Mouse (Mus musculus) kidney, postnatal 36 days (tissue): ENCODE data around the gene Rab19.
"Not testable (repeated sequence)": the region's sequence is repeated elsewhere in the genome, so short reads cannot be mapped to it uniquely, and the experiment has no call there.

Experiments used
- DNase-seq, 2 experiments: peaks; one replicate each; pipeline ENCODE4 v3.0.0; 2021 to 2022; ENCODE audit warnings: mixed read lengths in 2 of 2

Rab19 gene

GRCm38 (mm10) chr6:39381125-39381880, at the start of gene Rab19:
Gene Rab19 (plus strand): TSS chr6:39381175.
- peak; percentile 50 to 64 for DNase-seq

DNA sequence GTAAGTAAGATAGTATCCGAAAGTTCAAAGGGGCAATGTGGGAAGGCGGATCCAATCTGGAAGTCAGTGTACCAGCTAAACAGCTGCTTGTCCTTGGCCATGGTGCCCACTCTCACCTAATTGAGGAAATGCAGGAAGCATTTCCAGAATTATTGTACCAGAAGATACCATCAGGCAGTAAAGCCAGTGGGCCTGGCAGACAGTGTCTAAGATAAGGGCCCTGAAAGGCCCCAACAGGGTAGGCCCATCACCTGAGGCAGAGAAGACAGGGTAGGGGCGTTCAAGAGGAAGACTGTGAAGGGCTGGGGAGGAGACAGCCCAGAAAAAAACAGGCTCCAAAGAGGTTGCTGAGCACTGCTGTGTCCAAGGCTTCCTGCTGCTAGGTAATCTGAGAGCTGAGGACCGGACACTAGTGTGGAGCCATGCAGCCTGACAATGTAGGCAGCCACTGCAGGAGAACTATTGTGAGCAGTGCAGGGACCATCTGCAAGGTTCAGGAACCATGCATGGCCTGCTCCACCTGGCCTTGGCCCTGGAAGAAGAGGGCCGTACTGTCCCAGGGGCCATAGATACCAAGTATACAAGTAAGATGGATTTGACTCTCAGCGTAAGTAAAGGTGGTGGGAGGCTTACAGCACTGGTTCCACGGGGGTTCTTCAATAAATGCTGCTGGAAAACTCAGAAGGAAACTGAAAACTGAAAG, 48.8 kb upstream of the Rab19 start:
- DNase-seq: no peak

- no peak for DNase-seq
Observed at GRCm38 (mm10) chr6:39334224-39334623, 46.8 kb upstream of the Rab19 start.

DNA sequence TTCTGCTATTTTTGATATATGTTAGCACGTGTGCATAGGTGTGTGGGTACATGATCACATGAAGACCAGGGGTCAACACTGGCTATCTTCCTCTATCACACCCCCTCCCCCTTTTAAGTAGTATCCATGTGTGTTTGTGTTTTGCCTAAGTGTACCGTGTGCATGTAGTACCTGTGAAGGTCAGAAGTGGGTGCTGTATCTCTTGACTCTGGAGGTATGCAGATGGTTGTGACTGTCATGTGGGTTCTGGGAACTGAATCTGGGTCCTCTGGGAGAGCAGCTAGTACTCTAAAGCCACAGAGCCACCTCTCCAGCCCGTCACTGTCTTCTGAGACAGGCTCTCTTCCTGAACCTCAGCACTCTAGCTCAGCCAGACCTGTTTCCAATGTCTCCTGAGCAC, 46.1 kb upstream of the Rab19 start:
- no peak for DNase-seq

DNA sequence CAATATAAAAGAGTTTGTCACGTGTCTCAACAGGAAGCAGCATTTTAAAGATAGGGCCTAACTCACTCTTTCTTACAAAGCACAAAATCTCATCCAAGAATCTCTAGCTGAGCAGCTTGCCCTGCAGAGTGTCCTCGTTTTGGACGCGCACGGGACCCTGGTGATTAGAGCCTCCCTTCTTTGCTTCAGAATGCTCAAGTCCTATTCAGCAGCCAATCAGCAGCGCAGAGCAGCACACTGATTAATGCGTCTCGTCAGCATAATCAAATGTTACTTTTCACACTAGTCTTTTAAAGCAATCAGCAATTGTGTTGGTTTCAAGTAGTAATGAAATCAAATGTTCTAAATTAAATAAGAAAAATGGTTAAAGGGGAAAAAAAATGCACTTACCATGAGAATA, 42.6 kb upstream of the Rab19 start:
- no peak for DNase-seq

DNA sequence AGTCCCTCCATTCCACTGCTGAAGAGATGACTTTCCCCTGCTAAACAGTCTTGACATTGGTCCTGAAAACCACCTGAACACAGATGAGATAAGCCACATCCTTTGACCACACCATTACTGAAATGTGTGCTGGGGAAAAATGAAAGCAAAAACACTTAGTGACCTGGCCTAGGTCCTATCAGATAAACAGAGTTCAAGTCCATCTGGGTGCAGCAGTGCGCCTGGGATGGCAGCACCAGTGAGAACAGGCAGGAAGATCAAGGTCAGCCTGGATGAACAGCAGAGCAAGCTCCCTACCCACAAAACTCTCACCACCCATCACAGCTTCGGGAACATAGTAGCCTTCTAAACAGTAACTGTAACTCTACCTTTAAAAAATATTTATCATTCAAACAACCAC, 39.2 kb upstream of the Rab19 start:
- peak; percentile 15 to 35 for DNase-seq

DNA sequence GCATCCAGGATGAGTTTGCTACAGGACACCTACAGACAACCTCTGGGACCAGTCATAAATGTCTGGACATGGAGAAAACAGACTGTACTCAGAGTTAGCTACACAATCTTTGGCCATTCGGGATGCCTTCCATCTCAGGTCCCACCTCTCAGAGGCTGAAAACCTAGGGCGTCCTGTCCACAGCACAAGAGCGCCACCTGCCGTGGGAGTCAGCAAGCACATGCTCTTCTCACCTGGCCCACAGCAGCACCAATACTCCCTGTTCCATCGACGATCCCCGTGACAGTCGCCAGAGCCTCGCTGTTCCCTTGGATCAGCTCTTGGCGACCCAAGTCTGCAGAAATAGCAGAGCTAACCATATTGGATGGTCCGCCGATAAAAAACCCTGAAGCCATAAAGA, 37.0 kb upstream of the Rab19 start:
- peak; percentile 67 to 92 for DNase-seq

- DNase-seq: no peak
Observed at GRCm38 (mm10) chr6:39345430-39345829, 35.5 kb upstream of the Rab19 start.

GRCm38 (mm10) chr6:39346991-39347501, 33.9 kb upstream of the Rab19 start:
- no peak for DNase-seq

DNA sequence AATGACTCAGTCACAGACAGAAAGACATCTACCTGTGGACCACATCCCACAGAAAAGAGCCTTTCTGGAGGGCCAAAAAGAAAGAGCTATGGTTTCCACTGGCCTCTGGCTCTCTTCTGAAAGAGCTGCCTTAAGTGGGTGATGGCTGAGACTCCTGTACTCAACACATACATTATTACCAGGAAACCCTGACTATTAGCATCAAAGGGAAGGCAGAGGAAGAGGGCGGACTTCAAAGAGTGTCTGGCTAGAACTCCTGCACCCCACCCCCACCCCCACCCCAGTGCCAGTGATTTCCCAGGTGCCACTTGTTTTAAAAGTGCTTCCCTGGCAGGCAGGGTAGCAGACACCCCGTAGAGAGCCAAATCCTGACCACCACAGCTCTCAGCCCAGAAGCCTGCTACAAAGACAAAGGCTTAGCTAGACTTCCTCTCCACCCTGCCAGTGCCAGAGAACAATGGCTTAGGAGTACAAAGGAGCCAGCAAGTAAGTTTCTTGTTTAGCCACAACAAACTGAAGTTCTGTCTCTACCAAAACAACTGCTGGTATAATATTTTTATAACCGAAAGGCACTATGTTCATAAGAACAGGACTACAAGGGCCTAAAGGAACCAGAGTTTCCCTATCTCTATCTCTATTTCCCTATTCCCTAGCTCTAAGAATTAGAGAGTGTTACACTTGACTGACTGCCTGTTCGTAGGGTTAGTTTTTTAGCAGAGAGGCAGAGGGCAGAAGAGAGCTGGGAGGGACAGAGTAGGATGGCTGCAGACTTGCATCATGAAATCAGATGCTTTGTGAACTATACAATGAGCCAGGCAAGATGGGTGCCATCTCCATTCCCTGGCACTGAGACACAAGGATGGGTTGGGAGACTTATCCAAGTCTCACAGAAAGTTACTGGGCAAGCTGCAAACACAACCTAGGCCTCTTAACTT, 32.8 kb upstream of the Rab19 start:
- DNase-seq: peak; percentile 12 to 13

GRCm38 (mm10) chr6:39348946-39349345, 32.0 kb upstream of the Rab19 start:
- DNase-seq: no peak

DNA sequence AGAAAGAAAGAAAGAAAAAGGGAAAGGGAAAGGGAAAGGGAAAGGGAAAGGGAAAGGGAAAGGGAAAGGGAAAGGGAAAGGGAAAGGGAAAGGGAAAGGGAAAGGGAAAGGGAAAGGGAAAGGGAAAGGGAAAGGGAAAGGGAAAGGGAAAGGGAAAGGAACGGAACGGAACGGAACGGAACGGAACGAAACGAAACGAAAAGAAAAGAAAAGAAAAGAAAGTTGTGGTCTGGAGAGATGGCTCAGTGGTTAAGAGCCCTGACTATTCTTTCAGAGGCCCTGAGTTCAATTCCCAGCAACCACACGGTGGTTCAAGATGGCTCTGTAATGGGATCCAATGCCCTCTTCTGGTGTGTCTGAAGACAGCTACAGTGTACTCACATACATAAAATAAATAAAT, 21.8 kb upstream of the Rab19 start:
- not testable (repeated sequence) for DNase-seq

GRCm38 (mm10) chr6:39362684-39363083, 18.3 kb upstream of the Rab19 start:
- DNase-seq: no peak

- DNase-seq: no peak
Observed at GRCm38 (mm10) chr6:39369631-39370030, 11.3 kb upstream of the Rab19 start.

- DNase-seq: no peak
Observed at GRCm38 (mm10) chr6:39372042-39372441, 8.9 kb upstream of the Rab19 start.

GRCm38 (mm10) chr6:39372727-39373126, 8.2 kb upstream of the Rab19 start:
- peak; percentile 44 for DNase-seq

DNA sequence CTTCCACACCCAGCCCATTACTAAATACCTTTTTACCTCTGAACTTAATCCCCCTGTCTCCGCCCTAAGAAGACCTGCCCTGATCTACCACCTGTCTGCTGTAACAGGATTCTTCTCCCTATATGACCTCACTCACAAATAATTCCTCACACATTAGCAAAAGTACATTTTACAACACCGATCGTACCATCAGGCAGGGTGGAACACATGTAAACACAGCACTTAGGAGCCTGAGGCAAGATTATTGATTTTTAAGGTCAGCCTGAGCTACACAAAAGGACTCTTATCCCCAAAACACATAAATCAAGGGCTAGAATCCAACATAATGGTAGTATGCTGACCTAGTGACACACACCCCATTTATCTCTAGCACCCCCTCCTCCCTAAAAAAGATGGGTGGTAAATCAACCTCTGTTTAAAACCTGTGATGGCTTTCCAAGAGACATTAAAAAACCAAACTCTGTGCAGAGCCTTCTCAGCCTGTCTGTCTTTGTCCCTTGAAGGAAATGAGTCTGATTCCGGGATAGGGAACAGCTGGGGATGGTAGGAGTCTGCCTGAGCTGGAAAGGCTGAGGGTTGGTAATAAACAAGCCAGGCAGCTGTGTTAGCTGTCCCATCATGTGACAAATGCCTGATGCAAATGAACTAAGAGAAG, 7.5 kb upstream of the Rab19 start:
- DNase-seq: no peak

GRCm38 (mm10) chr6:39376775-39377174, 4.2 kb upstream of the Rab19 start:
- DNase-seq: no peak

- DNase-seq: peak; percentile 94 to 96
Observed at GRCm38 (mm10) chr6:39377311-39377827, 3.6 kb upstream of the Rab19 start, which contains the start of gene Slc37a3. Gene Slc37a3 (minus strand): TSS chr6:39377675.

DNA sequence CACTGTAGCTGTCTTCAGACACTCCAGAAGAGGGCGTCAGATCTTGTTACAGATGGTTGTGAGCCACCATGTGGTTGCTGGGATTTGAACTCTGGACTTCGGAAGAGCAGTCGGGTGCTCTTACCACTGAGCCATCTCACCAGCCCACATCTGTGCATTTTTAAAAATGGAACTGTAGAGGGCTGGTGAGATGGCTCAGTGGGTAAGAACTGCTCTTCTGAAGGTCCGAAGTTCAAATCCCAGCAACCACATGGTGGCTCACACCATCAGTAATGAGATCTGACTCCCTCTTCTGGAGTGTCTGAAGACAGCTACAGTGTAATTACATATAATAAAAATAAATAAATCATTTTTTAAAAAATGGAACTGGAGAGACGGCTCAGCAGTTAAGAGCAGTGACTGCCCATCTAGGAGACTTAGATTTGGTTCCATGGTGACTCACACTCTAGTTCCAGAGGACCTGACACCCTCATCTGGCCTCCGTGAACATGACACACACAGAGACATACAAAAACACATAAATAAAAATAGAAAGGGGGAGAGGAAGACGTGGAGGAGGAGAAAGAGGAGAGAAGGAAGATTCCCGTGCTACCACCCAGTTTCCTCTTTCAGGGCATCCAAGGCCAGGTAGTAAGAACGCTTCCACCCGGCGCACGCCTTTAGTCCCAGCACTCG, 2.7 kb upstream of the Rab19 start:
- not testable (repeated sequence) for DNase-seq

DNA sequence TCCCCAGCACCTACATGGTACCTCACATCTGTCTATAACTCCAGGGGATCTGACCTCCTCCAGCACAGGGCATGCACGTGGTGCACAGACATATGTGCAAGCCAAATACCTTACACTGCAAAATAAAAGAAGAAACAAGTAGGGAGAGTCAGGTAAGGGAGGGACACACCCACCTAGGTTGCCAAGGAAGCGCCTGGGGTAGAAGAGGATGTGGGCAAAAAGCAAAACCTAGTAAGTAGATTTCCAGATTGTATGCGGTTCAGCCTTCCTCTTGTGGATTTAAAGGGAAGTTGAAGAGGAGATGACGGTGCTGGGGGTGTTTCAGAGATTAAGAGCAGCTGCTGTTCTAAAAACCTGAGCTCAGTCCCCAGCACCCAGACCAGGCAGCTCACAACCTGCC, 1.8 kb upstream of the Rab19 start:
- no peak for DNase-seq

DNA sequence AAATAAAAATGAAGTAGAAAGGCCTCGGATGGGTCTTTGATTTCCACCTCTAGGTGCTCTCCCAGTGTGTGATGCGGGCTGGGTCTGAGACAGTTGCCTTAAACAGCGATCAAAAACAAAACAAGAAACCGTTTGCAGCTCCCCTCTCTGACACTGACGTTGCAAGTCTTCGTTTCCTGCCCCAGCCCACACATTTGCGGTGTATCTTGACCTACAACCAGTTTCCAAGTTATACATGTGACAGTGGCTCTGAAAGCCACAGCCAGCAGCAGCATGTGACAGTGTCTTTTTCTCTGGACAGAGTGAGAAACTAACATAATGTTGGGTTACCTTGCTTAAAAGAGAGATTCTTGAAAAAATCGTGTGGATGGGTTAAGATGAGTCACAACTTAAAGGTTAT, 1.2 kb upstream of the Rab19 start:
- DNase-seq: no peak
